In genomic region chr3:122888371-122888819, GRCm38 (mm10) we compare ENCODE assay signal across 15 mouse cellular contexts. TPM values are rescaled to one million over a fixed set of nuclear protein-coding genes. Genes with fewer than 3 reads are reported as not detected.
DNase-seq lines count a peak whose midpoint lies in the region; ATAC-seq and TF ChIP-seq lines count a peak whose summit lies in the region.
"Had no signal": no experiment of that assay in that cellular context is flagged by ENCODE, and none has a peak within 500 bp of the region (broad histone marks: within the 10 kb centered on the region; RNA-seq: fewer than 3 reads in every experiment).

No protein-coding gene starts in this region.

- H3K36me3 ChIP-seq in heart, embryonic 12.5 days, result no peaks in the 10 kb centered on the region
- no peaks in the 10 kb centered on the region for H3K36me3 ChIP-seq in CH12.LX (replicated peaks in 1 of 2; ENCODE audit: control insufficient read depth in 1 of 2, insufficient read depth in 1 of 2, low read length in 1 of 2)
- H3K36me3 ChIP-seq in intestine, embryonic 15.5 days, result no peaks in the 10 kb centered on the region
- no peaks in the 10 kb centered on the region for H3K36me3 ChIP-seq in forebrain, embryonic 15.5 days
- H3K36me3 ChIP-seq: midbrain, embryonic 12.5 days; neural tube, embryonic 12.5 days had no signal

- H3K27me3 ChIP-seq in heart, embryonic 12.5 days (replicated peaks), result no peaks in the 10 kb centered on the region
- no peaks in the 10 kb centered on the region for H3K27me3 ChIP-seq in CH12.LX (replicated peaks)
- no peaks in the 10 kb centered on the region for H3K27me3 ChIP-seq in intestine, embryonic 15.5 days (replicated peaks)
- H3K27me3 ChIP-seq in forebrain, embryonic 15.5 days, result no peaks in the 10 kb centered on the region
- H3K27me3 ChIP-seq: midbrain, embryonic 12.5 days; neural tube, embryonic 12.5 days had no signal

- TF ChIP-seq RAD21 in CH12.LX (IDR thresholded peaks at IDR 0.05; ENCODE audit: low read depth, low read length), result no peak

- H3K27ac ChIP-seq in heart, embryonic 12.5 days (ENCODE audit: poor library complexity, severe bottlenecking), result no peak overlapping the region
- H3K27ac ChIP-seq in CH12.LX (ENCODE audit: insufficient read depth, low read depth), result no peak overlapping the region
- 0 out of 2 replicates have a peak overlapping the region, but pooled peaks have one; percentile 34 for H3K27ac ChIP-seq in intestine, embryonic 15.5 days
- H3K27ac ChIP-seq in forebrain, embryonic 15.5 days (replicated peaks), result no peak overlapping the region
- H3K27ac ChIP-seq: midbrain, embryonic 12.5 days; neural tube, embryonic 12.5 days had no signal

- no peak overlapping the region for H3K4me2 ChIP-seq in heart, embryonic 12.5 days
- peak overlapping the region; percentile 89 for H3K4me2 ChIP-seq in CH12.LX (ENCODE audit: insufficient read depth, low read depth, poor library complexity, severe bottlenecking)
- H3K4me2 ChIP-seq in intestine, embryonic 15.5 days (replicated peaks), result no peak overlapping the region
- H3K4me2 ChIP-seq in forebrain, embryonic 15.5 days (replicated peaks), result no peak overlapping the region
- H3K4me2 ChIP-seq: midbrain, embryonic 12.5 days; neural tube, embryonic 12.5 days had no signal

- no peak for ATAC-seq in heart, embryonic 12.5 days (ENCODE audit: insufficient number of reproducible peaks, low FRiP score)
- ATAC-seq in intestine, embryonic 15.5 days, result peak; percentile 73
- peak; percentile 79 for ATAC-seq in megakaryocyte progenitor cell, adult 5-6 weeks (replicated peaks; ENCODE audit: poor library complexity)
- no peak for ATAC-seq in forebrain, embryonic 15.5 days (replicated peaks)

- 54% methylated on average over 5 of the region's 5 CpGs for WGBS in heart, embryonic 12.5 days
- 63% methylated on average over 5 of the region's 5 CpGs for WGBS in intestine, embryonic 15.5 days
- 91% methylated on average over 5 of the region's 5 CpGs for WGBS in forebrain, embryonic 15.5 days

- no peaks in the 10 kb centered on the region for H3K79me2 ChIP-seq in CH12.LX (replicated peaks; ENCODE audit: control insufficient read depth, extremely low read depth, insufficient read depth, poor library complexity, severe bottlenecking)

- no peaks in the 10 kb centered on the region for H3K9me3 ChIP-seq in heart, embryonic 12.5 days (replicated peaks)
- H3K9me3 ChIP-seq in CH12.LX (replicated peaks; ENCODE audit: low read length), result no peaks in the 10 kb centered on the region
- no peaks in the 10 kb centered on the region for H3K9me3 ChIP-seq in intestine, embryonic 15.5 days
- H3K9me3 ChIP-seq in forebrain, embryonic 15.5 days, result no peaks in the 10 kb centered on the region
- H3K9me3 ChIP-seq: midbrain, embryonic 12.5 days; neural tube, embryonic 12.5 days had no signal

- TF ChIP-seq EP300 in CH12.LX (IDR thresholded peaks at IDR 0.05; ENCODE audit: low read length), result peak; percentile 94

- no peak overlapping the region for H3K9ac ChIP-seq in heart, embryonic 12.5 days
- H3K9ac ChIP-seq in CH12.LX (ENCODE audit: insufficient read depth, low read depth), result no peak overlapping the region
- no peak overlapping the region for H3K9ac ChIP-seq in intestine, embryonic 15.5 days
- H3K9ac ChIP-seq in forebrain, embryonic 15.5 days (replicated peaks), result no peak overlapping the region
- H3K9ac ChIP-seq: midbrain, embryonic 12.5 days; neural tube, embryonic 12.5 days had no signal

- in situ Hi-C loops in CH12.LX (cut with MboI; ENCODE audit: low pct_ligation_motif_present, low pct_unique_long_range_greater_than_20kb, low sequenced_read_pairs), result no loop called here

- dilution Hi-C loops in CH12.LX (cut with MboI; ENCODE audit: extremely low pct_ligation_motif_present, extremely low pct_unique_long_range_greater_than_20kb, low sequenced_read_pairs), result no loop called here

- DNase-seq in heart, adult 11 months, result peak; percentile 89
- DNase-seq in CH12.LX (ENCODE audit: extremely low read depth), result peak; percentile 70
- no peak for DNase-seq in left cerebral cortex, adult 8-10 months (ENCODE audit: low spot score in 2 of 2)
- no peak for DNase-seq in right cerebral cortex, postnatal 25 days
- DNase-seq: gastrocnemius, postnatal 36 days; heart, postnatal 4 days; kidney, postnatal 10 days had no signal

- no peaks in the 10 kb centered on the region for H3K4me1 ChIP-seq in heart, embryonic 12.5 days (replicated peaks)
- H3K4me1 ChIP-seq in CH12.LX (ENCODE audit: control insufficient read depth in 1 of 2, insufficient read depth in 2 of 2), result peaks cover 7 to 11% of the 10 kb centered on the region in 2 experiments
- peaks cover 5% of the 10 kb centered on the region; the same call in 1 of the 2 replicates for H3K4me1 ChIP-seq in intestine, embryonic 15.5 days (replicated peaks)
- no peaks in the 10 kb centered on the region for H3K4me1 ChIP-seq in forebrain, embryonic 15.5 days
- H3K4me1 ChIP-seq: midbrain, embryonic 12.5 days; neural tube, embryonic 12.5 days had no signal

- TF ChIP-seq POLR2A in CH12.LX (IDR thresholded peaks at IDR 0.05; ENCODE audit: low read depth, low read length), result no peak

- TF ChIP-seq CTCF in CH12.LX (conservative IDR thresholded peaks at IDR 0.05 in 1 of 2, IDR thresholded peaks at IDR 0.05 in 1 of 2; ENCODE audit: low read depth in 2 of 2, low read length in 2 of 2), result no peak

- no peak overlapping the region for H3K4me3 ChIP-seq in heart, embryonic 12.5 days
- H3K4me3 ChIP-seq in CH12.LX (replicated peaks in 1 of 3; ENCODE audit: low read depth in 2 of 3, low read length in 2 of 3, poor library complexity in 1 of 3), result no peak overlapping the region
- H3K4me3 ChIP-seq in intestine, embryonic 15.5 days (replicated peaks), result no peak overlapping the region
- H3K4me3 ChIP-seq in forebrain, embryonic 15.5 days, result no peak overlapping the region
- H3K4me3 ChIP-seq: midbrain, embryonic 12.5 days; neural tube, embryonic 12.5 days had no signal

TF ChIP-seq in CH12.LX, 34 proteins besides CTCF, POLR2A, EP300 and RAD21 (continues in another document):
- TF ChIP-seq USF1 (IDR thresholded peaks at IDR 0.05; ENCODE audit: low read depth, low read length) (no peak), IRF4 (IDR thresholded peaks at IDR 0.05; ENCODE audit: low read depth, low read length) (peak; percentile 95), GABPA (IDR thresholded peaks at IDR 0.05; ENCODE audit: insufficient replicate concordance, low read depth, low read length) (no peak), RCOR1 (conservative IDR thresholded peaks at IDR 0.05; ENCODE audit: low read depth, low read length) (0 out of 2 replicates have a peak, but pooled peaks have one; percentile 26), MAFK (IDR thresholded peaks at IDR 0.05; ENCODE audit: insufficient replicate concordance, low read length) (no peak), UBTF (IDR thresholded peaks at IDR 0.05; ENCODE audit: low read depth, low read length) (no peak), JUN (IDR thresholded peaks at IDR 0.05; ENCODE audit: insufficient read depth, low read depth, low read length) (peak; percentile 87), PAX5 (IDR thresholded peaks at IDR 0.05; ENCODE audit: low read length) (no peak), ELF1 (IDR thresholded peaks at IDR 0.05; ENCODE audit: low read depth, low read length) (no peak), ZMIZ1 (IDR thresholded peaks at IDR 0.05; ENCODE audit: low read depth, low read length) (no peak), JUND (conservative IDR thresholded peaks at IDR 0.05; ENCODE audit: low read depth, low read length) (peak; percentile 81), MYC (IDR thresholded peaks at IDR 0.05; ENCODE audit: low read depth, low read length) (no peak), TBP (conservative IDR thresholded peaks at IDR 0.05; ENCODE audit: low read depth, low read length) (0 out of 2 replicates have a peak, but pooled peaks have one; percentile 45), E2F4 (IDR thresholded peaks at IDR 0.05; ENCODE audit: insufficient replicate concordance, low read depth, low read length) (no peak), MXI1 (IDR thresholded peaks at IDR 0.05; ENCODE audit: low read depth, low read length) (no peak), MAZ (IDR thresholded peaks at IDR 0.05; ENCODE audit: low read depth, low read length) (no peak), MAX (IDR thresholded peaks at IDR 0.05; ENCODE audit: low read length) (peak; percentile 83), SMC3 (IDR thresholded peaks at IDR 0.05; ENCODE audit: low read depth, low read length) (no peak)

RNA-seq across cellular contexts. Expression of gene Fabp2, which starts 6.5 kb away (rescaled TPM):
- not detected in 2 replicates for polyA plus RNA-seq in heart, embryonic 12.5 days (2016; fragmentation: Nextera tagmentation; extraction: Ambion mirVana)
- not detected in 2 replicates for total RNA-seq in CH12.LX (2012; rRNA removed)
- total RNA-seq in CH12.LX (2014; rRNA removed), result not detected in 2 replicates
- not detected in 2 replicates for polyA plus RNA-seq in CH12.LX (2012; ENCODE audit: insufficient read length, low read depth)
- polyA plus RNA-seq in intestine, embryonic 15.5 days (2015; fragmentation: Nextera tagmentation; extraction: Ambion mirVana), result 654 and 813 TPM in 2 replicates
- not detected in 2 replicates for total RNA-seq in megakaryocyte progenitor cell, adult 5-6 weeks (2015)
- not detected in 2 replicates for total RNA-seq in megakaryocyte progenitor cell, adult 5-6 weeks (2017)
- not detected in 2 replicates for polyA plus RNA-seq in forebrain, embryonic 15.5 days (2015; fragmentation: Nextera tagmentation; extraction: Ambion mirVana)
- not detected for total RNA-seq in left cerebral cortex, adult 8-10 months (2022)
- total RNA-seq: gastrocnemius, postnatal 36 days; heart, postnatal 4 days; layer of hippocampus, postnatal 25 days had no signal
- polyA plus RNA-seq: limb, embryonic 14.5 days; midbrain, embryonic 12.5 days; neural tube, embryonic 12.5 days had no signal

RNA-seq across cellular contexts. Expression of gene Gm10959, which starts 30.8 kb away (rescaled TPM):
- polyA plus RNA-seq in heart, embryonic 12.5 days (2016; fragmentation: Nextera tagmentation; extraction: Ambion mirVana), result not detected in 2 replicates
- total RNA-seq in CH12.LX (2012; rRNA removed) (not detected in 2 replicates), CH12.LX (2014; rRNA removed) (not detected in 2 replicates)
- not detected in 2 replicates for polyA plus RNA-seq in CH12.LX (2012; ENCODE audit: insufficient read length, low read depth)
- polyA plus RNA-seq in intestine, embryonic 15.5 days (2015; fragmentation: Nextera tagmentation; extraction: Ambion mirVana), result not detected in 2 replicates
- total RNA-seq in megakaryocyte progenitor cell, adult 5-6 weeks (2015), result not detected in 2 replicates
- not detected in 2 replicates for total RNA-seq in megakaryocyte progenitor cell, adult 5-6 weeks (2017)
- not detected in 2 replicates for polyA plus RNA-seq in forebrain, embryonic 15.5 days (2015; fragmentation: Nextera tagmentation; extraction: Ambion mirVana)
- not detected for total RNA-seq in left cerebral cortex, adult 8-10 months (2022)
- total RNA-seq: gastrocnemius, postnatal 36 days; heart, postnatal 4 days; layer of hippocampus, postnatal 25 days had no signal
- polyA plus RNA-seq: limb, embryonic 14.5 days; midbrain, embryonic 12.5 days; neural tube, embryonic 12.5 days had no signal

RNA-seq across cellular contexts. Expression of gene 1810037I17Rik, which starts 35.6 kb away (rescaled TPM):
- polyA plus RNA-seq in heart, embryonic 12.5 days (2016; fragmentation: Nextera tagmentation; extraction: Ambion mirVana), result 138 TPM in 2 replicates
- total RNA-seq in CH12.LX (2012; rRNA removed), result 72.2 and 75.6 TPM in 2 replicates
- 116 and 132 TPM in 2 replicates for total RNA-seq in CH12.LX (2014; rRNA removed)
- 106 and 129 TPM in 2 replicates for polyA plus RNA-seq in CH12.LX (2012; ENCODE audit: insufficient read length, low read depth)
- 146 and 156 TPM in 2 replicates for polyA plus RNA-seq in intestine, embryonic 15.5 days (2015; fragmentation: Nextera tagmentation; extraction: Ambion mirVana)
- total RNA-seq in megakaryocyte progenitor cell, adult 5-6 weeks (2015), result 65.0 and 75.6 TPM in 2 replicates
- total RNA-seq in megakaryocyte progenitor cell, adult 5-6 weeks (2017), result 29.4 and 34.7 TPM in 2 replicates
- 90.1 and 95.4 TPM in 2 replicates for polyA plus RNA-seq in forebrain, embryonic 15.5 days (2015; fragmentation: Nextera tagmentation; extraction: Ambion mirVana)
- 10 to 100 TPM; 51.5 to 62.1 (median 56.2) TPM for total RNA-seq in left cerebral cortex, adult 8-10 months (2022)

Comparison
In these comparisons a context has a peak if more than half of its experiments do, and no peak if none do; other contexts are left out.
1. DNase-seq: peak in heart, adult 11 months (single experiment) and CH12.LX (single experiment); none in left cerebral cortex, adult 8-10 months (0 of 2) and right cerebral cortex, postnatal 25 days (single experiment).
2. ATAC-seq: peak in intestine, embryonic 15.5 days (single experiment) and megakaryocyte progenitor cell, adult 5-6 weeks (single experiment); none in heart, embryonic 12.5 days (single experiment) and forebrain, embryonic 15.5 days (single experiment).
3. RNA of gene Fabp2, which starts 6.5 kb away (polyA plus RNA-seq): 654 to 813 TPM in intestine, embryonic 15.5 days; not detected in heart, embryonic 12.5 days, not detected in CH12.LX and not detected in forebrain, embryonic 15.5 days; every median in the first group is over 100 times any median in the second.